Comparison of ENCODE assay signal across 8 mouse cellular contexts in genomic region chr12:83486671-83487461, GRCm38 (mm10). TPM values are rescaled to one million over a fixed set of nuclear protein-coding genes. Genes with fewer than 3 reads are reported as not detected.
A peak's percentile ranks its signal among the peaks of the same experiment; 100 is the strongest.
DNase-seq lines count a peak whose midpoint lies in the region; ATAC-seq lines count a peak whose summit lies in the region.

No protein-coding gene starts in this region.

- peak overlapping the region; percentile 100 for H3K4me2 ChIP-seq in limb, embryonic 13.5 days (replicated peaks)
- peak overlapping the region; percentile 81 for H3K4me2 ChIP-seq in midbrain, embryonic 14.5 days (ENCODE audit: low read length)

- intact Hi-C loops in gastrocnemius, postnatal 14 days (cut with DNase I; ENCODE audit: low total_unique reads) = no loop called here

- WGBS in limb, embryonic 13.5 days = under 1% methylated on average over 73 of the region's 73 CpGs
- under 1% methylated on average over 73 of the region's 73 CpGs for WGBS in midbrain, embryonic 14.5 days

- H3K9ac ChIP-seq in limb, embryonic 13.5 days = peak overlapping the region; percentile 75
- H3K9ac ChIP-seq in midbrain, embryonic 14.5 days (replicated peaks; ENCODE audit: low read length) = peak overlapping the region; percentile 80

- H3K27ac ChIP-seq in limb, embryonic 13.5 days = peak overlapping the region; percentile 65; the same call in 1 of the 2 replicates
- peak overlapping the region; percentile 85 for H3K27ac ChIP-seq in midbrain, embryonic 14.5 days (replicated peaks; ENCODE audit: low read depth, low read length)

- peak; percentile 18 for ATAC-seq in inflammation-experienced regulatory T-cells, adult 6 months
- ATAC-seq in limb, embryonic 13.5 days (ENCODE audit: low FRiP score, low read depth) = peak; percentile 54; the same call in 1 of the 2 replicates
- peak; percentile 56 for ATAC-seq in midbrain, embryonic 14.5 days (ENCODE audit: low FRiP score, low TSS enrichment)

- H3K4me1 ChIP-seq in limb, embryonic 13.5 days = peaks cover 40% of the 10 kb centered on the region
- peaks cover 20% of the 10 kb centered on the region for H3K4me1 ChIP-seq in midbrain, embryonic 14.5 days (ENCODE audit: control insufficient read depth, insufficient read depth, low read length)

- peaks cover 7% of the 10 kb centered on the region for H3K9me3 ChIP-seq in limb, embryonic 13.5 days
- H3K9me3 ChIP-seq in midbrain, embryonic 14.5 days (ENCODE audit: control insufficient read depth, low read length) = no peaks in the 10 kb centered on the region

- no peaks in the 10 kb centered on the region for H3K36me3 ChIP-seq in limb, embryonic 13.5 days
- H3K36me3 ChIP-seq in midbrain, embryonic 14.5 days (ENCODE audit: control insufficient read depth, insufficient read depth, low read length) = no peaks in the 10 kb centered on the region

- H3K27me3 ChIP-seq in limb, embryonic 13.5 days = peaks cover 54% of the 10 kb centered on the region
- H3K27me3 ChIP-seq in midbrain, embryonic 14.5 days (ENCODE audit: control insufficient read depth, insufficient read depth, low read length) = 0 out of 2 replicates have a peak, but pooled peaks cover 4% of the 10 kb centered on the region

- peak; percentile 29 to 37 for DNase-seq in layer of hippocampus, adult 18-20 months (ENCODE audit: low spot score in 2 of 2)
- no peak for DNase-seq in layer of hippocampus, adult 9-10 months (ENCODE audit: low spot score)
- DNase-seq in cerebellum, postnatal 36 days = peak; percentile 59 to 61
- peak; percentile 66 for DNase-seq in gastrocnemius, postnatal 14 days
- peak; percentile 75 for DNase-seq in midbrain, embryonic 14.5 days
- DNase-seq in spleen, postnatal 36 days (ENCODE audit: low spot score in 2 of 2) = peak; percentile 20 to 22

- peak overlapping the region; percentile 65 for H3K4me3 ChIP-seq in limb, embryonic 13.5 days
- peak overlapping the region; percentile 75 for H3K4me3 ChIP-seq in midbrain, embryonic 14.5 days (replicated peaks; ENCODE audit: low read depth, low read length)

RNA-seq across cellular contexts. Expression of gene Dpf3, which starts 0.7 kb away (rescaled TPM):
- 10 to 100 TPM; 21.3 to 22.9 TPM for total RNA-seq in layer of hippocampus, adult 18-20 months (2021)
- total RNA-seq in gastrocnemius, postnatal 14 days (2021) = 10 to 100 TPM; 18.7 to 19.5 TPM
- under 1 TPM in 1 of 3 experiments, not detected in 2; 0.40 TPM for polyA plus RNA-seq in inflammation-experienced regulatory T-cells, adult 6 months (2017; shearing (Covaris generic))
- 5.7 and 6.1 TPM in 2 replicates for polyA plus RNA-seq in limb, embryonic 13.5 days (2015; fragmentation: Nextera tagmentation; extraction: Ambion mirVana)
- 28.9 and 30.1 TPM in 2 replicates for polyA plus RNA-seq in midbrain, embryonic 14.5 days (2014; fragmentation: Nextera tagmentation; extraction: Ambion mirVana)

RNA-seq across cellular contexts. Expression of gene Dcaf4, which starts 33.4 kb away (rescaled TPM):
- total RNA-seq in layer of hippocampus, adult 18-20 months (2021) = 10 to 100 TPM; 26.3 to 28.4 TPM
- total RNA-seq in gastrocnemius, postnatal 14 days (2021) = 10 to 100 TPM; 21.2 to 25.8 TPM
- 10 to 100 TPM; 16.4 to 30.7 (median 21.4) TPM for polyA plus RNA-seq in inflammation-experienced regulatory T-cells, adult 6 months (2017; shearing (Covaris generic))
- polyA plus RNA-seq in limb, embryonic 13.5 days (2015; fragmentation: Nextera tagmentation; extraction: Ambion mirVana) = 36.2 and 37.7 TPM in 2 replicates
- 40.8 and 41.4 TPM in 2 replicates for polyA plus RNA-seq in midbrain, embryonic 14.5 days (2014; fragmentation: Nextera tagmentation; extraction: Ambion mirVana)
